Mouse (Mus musculus): ENCODE data around the gene Ranbp17.

DNA sequence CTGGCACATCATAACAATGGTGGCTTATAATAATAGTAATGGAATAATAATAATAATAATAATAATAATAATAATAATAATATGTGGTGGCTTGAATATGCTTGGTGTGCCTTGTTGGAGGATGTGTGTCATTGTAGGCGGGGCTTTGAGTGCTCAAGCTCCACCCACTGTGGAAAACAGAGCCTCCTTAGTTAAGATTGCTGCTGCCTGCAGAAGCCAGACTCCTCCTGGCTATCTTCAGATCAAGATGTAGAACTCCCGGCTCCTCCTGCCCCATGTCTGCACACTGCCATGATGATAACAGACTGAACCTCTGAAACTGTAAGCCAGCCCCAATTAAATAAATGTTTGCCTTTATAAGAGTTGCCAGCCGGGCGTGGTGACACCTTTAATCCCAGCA lies 21.0 kb upstream of the Ranbp17 start:
- no peak for TF ChIP-seq CTCF (IDR thresholded peaks at IDR 0.05; ENCODE audit: extremely low read depth, insufficient read depth, insufficient read length, insufficient replicate concordance)
- no peak for TF ChIP-seq POLR2A (IDR thresholded peaks at IDR 0.05; ENCODE audit: low read depth, low read length)

All from spleen, adult 2 months (tissue).